Mouse (Mus musculus) thymus, adult 18-20 months (tissue): ENCODE results near the gene Npff.

Experiments
- DNase-seq, 2 experiments: peaks; one replicate each; pipeline ENCODE4 v3.0.0; 2022; ENCODE audit warnings: mixed read lengths in 2 of 2

The Npff gene

GRCm38 (mm10) chr15:102519211-102520141 is 5.3 kb downstream of the Npff start:
- no peak for DNase-seq

GRCm38 (mm10) chr15:102518859-102519201 is 5.9 kb downstream of the Npff start:
- DNase-seq = no peak

GRCm38 (mm10) chr15:102517976-102518858 is 6.5 kb downstream of the Npff start, which contains the start of gene Tarbp2:
Gene Tarbp2, plus strand, starts transcription at chr15:102518192.
- peak; percentile 100 for DNase-seq

- no peak for DNase-seq
Measured at GRCm38 (mm10) chr15:102517631-102517975, 7.1 kb downstream of the Npff start.

- DNase-seq = peak; percentile 60 to 69
Measured at GRCm38 (mm10) chr15:102516728-102517404, 7.9 kb downstream of the Npff start, which contains the start of gene Map3k12. Gene Map3k12, minus strand, starts transcription at chr15:102517064.

- DNase-seq = no peak
Measured at GRCm38 (mm10) chr15:102516293-102516692, 8.4 kb downstream of the Npff start.

GRCm38 (mm10) chr15:102515791-102516190 is 9.0 kb downstream of the Npff start:
- DNase-seq = no peak

- DNase-seq = no peak
Measured at GRCm38 (mm10) chr15:102515261-102515660, 9.5 kb downstream of the Npff start.

GRCm38 (mm10) chr15:102513004-102513403 is 11.7 kb downstream of the Npff start:
- no peak for DNase-seq

- no peak for DNase-seq
Measured at GRCm38 (mm10) chr15:102512471-102512870, 12.3 kb downstream of the Npff start.

- no peak for DNase-seq
Measured at GRCm38 (mm10) chr15:102512010-102512409, 12.7 kb downstream of the Npff start.

GRCm38 (mm10) chr15:102511285-102511833 is 13.4 kb downstream of the Npff start:
- no peak for DNase-seq

GRCm38 (mm10) chr15:102510590-102511284 is 14.0 kb downstream of the Npff start:
- peak; percentile 66 to 75 for DNase-seq

- no peak for DNase-seq
Measured at GRCm38 (mm10) chr15:102510110-102510509, 14.6 kb downstream of the Npff start.

- no peak for DNase-seq
Measured at GRCm38 (mm10) chr15:102508336-102508735, 16.4 kb downstream of the Npff start.

- no peak for DNase-seq
Measured at GRCm38 (mm10) chr15:102507561-102507960, 17.2 kb downstream of the Npff start.

- DNase-seq = no peak
Measured at GRCm38 (mm10) chr15:102506864-102507263, 17.9 kb downstream of the Npff start.

- DNase-seq = no peak
Measured at GRCm38 (mm10) chr15:102506464-102506830, 18.3 kb downstream of the Npff start.

- no peak for DNase-seq
Measured at GRCm38 (mm10) chr15:102505770-102506463, 18.8 kb downstream of the Npff start.

- DNase-seq = no peak
Measured at GRCm38 (mm10) chr15:102505073-102505769, 19.5 kb downstream of the Npff start.
